Comparison of ENCODE assay signal across 8 mouse cellular contexts in the genomic region with DNA sequence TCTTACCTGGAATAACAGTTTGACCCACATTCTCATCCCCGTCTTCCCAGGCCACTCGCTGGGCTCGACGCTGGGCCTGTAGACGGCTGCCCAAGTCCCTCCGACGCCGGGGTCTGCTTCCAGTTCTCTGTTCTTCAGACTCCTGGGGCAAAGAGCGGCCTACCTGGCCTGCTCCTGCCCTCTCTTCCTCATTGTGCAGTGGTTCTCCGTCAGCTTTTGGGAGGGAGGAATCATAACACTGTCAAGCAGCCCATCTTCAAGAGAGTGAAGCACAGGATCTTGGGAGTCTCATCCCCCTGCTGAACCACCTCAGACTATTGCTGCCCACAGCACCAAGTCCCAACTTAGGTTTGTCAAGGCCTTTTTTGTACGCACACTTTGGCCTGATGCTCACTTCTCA. TPM values are rescaled to one million over a fixed set of nuclear protein-coding genes. Genes with fewer than 3 reads are reported as not detected.
DNase-seq lines count a peak whose midpoint lies in the region; ATAC-seq and TF ChIP-seq lines count a peak whose summit lies in the region.

No protein-coding gene starts in this region.

- peak overlapping the region; percentile 75 for H3K4me3 ChIP-seq in cerebellum, adult 2 months (replicated peaks; ENCODE audit: insufficient read depth, low read depth, low read length)
- no peak overlapping the region for H3K4me3 ChIP-seq in lung, postnatal 0 days (ENCODE audit: low read depth, low read length)
- H3K4me3 ChIP-seq in limb, embryonic 14.5 days (replicated peaks; ENCODE audit: low read length), result peak overlapping the region; percentile 56
- peak overlapping the region; percentile 69 for H3K4me3 ChIP-seq in stomach, embryonic 16.5 days (replicated peaks; ENCODE audit: low read length)

- TF ChIP-seq CTCF in cerebellum, adult 2 months (IDR thresholded peaks at IDR 0.05; ENCODE audit: borderline replicate concordance, insufficient read depth, low read depth, low read length), result no peak
- TF ChIP-seq CTCF in lung, postnatal 0 days (IDR thresholded peaks at IDR 0.05), result no peak

- WGBS in cerebellum, adult 2 months, result 71% methylated on average over 11 of the region's 11 CpGs
- 87% methylated on average over 11 of the region's 11 CpGs for WGBS in lung, postnatal 0 days
- WGBS in limb, embryonic 14.5 days, result 89% methylated on average over 11 of the region's 11 CpGs
- WGBS in stomach, embryonic 16.5 days, result 91% methylated on average over 11 of the region's 11 CpGs

- H3K4me1 ChIP-seq in cerebellum, adult 2 months (ENCODE audit: control insufficient read depth, insufficient read depth, low read length), result peaks cover 7% of the 10 kb centered on the region
- H3K4me1 ChIP-seq in lung, postnatal 0 days (ENCODE audit: insufficient read depth, low read depth, low read length), result peaks cover 14% of the 10 kb centered on the region; the same call in 1 of the 2 replicates
- H3K4me1 ChIP-seq in limb, embryonic 14.5 days (ENCODE audit: control insufficient read depth, insufficient read depth, low read length), result peaks cover 20% of the 10 kb centered on the region
- H3K4me1 ChIP-seq in stomach, embryonic 16.5 days (ENCODE audit: control insufficient read depth, insufficient read depth, low read length), result peaks cover 20% of the 10 kb centered on the region

- peak overlapping the region; percentile 87; the same call in 1 of the 2 replicates for H3K9ac ChIP-seq in lung, postnatal 0 days (replicated peaks; ENCODE audit: low read depth)
- peak overlapping the region; percentile 92 for H3K9ac ChIP-seq in limb, embryonic 14.5 days (ENCODE audit: low read depth, low read length, severe bottlenecking)
- peak overlapping the region; percentile 92 for H3K9ac ChIP-seq in stomach, embryonic 16.5 days (ENCODE audit: low read length)

- no peak for TF ChIP-seq EP300 in lung, postnatal 0 days (IDR thresholded peaks at IDR 0.05)

- H3K27ac ChIP-seq in cerebellum, adult 2 months (ENCODE audit: insufficient read depth, low read length), result peak overlapping the region; percentile 32; the same call in 1 of the 2 replicates
- no peak overlapping the region for H3K27ac ChIP-seq in lung, postnatal 0 days (ENCODE audit: low read length)
- H3K27ac ChIP-seq in limb, embryonic 14.5 days (replicated peaks; ENCODE audit: low read depth, low read length), result no peak overlapping the region
- no peak overlapping the region for H3K27ac ChIP-seq in stomach, embryonic 16.5 days (ENCODE audit: low read length)

- peak in 1 of 2 experiments; percentile 18 for DNase-seq in cerebellum, adult 2 months
- no peak for DNase-seq in cerebellum, postnatal 36 days
- DNase-seq in lung, postnatal 0 days (ENCODE audit: low spot score), result no peak
- DNase-seq in lung, adult 18-20 months, result no peak
- no peak for DNase-seq in limb, embryonic 14.5 days (ENCODE audit: low spot score)
- no peak for DNase-seq in B cell, adult 2 months
- no peak for DNase-seq in adrenal gland, postnatal 10 days

- peak overlapping the region; percentile 60; the same call in 1 of the 2 replicates for H3K4me2 ChIP-seq in lung, postnatal 0 days (replicated peaks; ENCODE audit: low read depth, low read length)
- peak overlapping the region; percentile 74 for H3K4me2 ChIP-seq in limb, embryonic 14.5 days (replicated peaks; ENCODE audit: low read depth, low read length, severe bottlenecking)
- H3K4me2 ChIP-seq in stomach, embryonic 16.5 days (ENCODE audit: low read depth, low read length), result peak overlapping the region; percentile 62

- ATAC-seq in lung, postnatal 0 days, result no peak
- ATAC-seq in limb, embryonic 14.5 days (ENCODE audit: low FRiP score, low read depth), result no peak
- no peak for ATAC-seq in stomach, embryonic 16.5 days (ENCODE audit: insufficient read depth, low FRiP score)

- H3K27me3 ChIP-seq in cerebellum, adult 2 months (ENCODE audit: control insufficient read depth, insufficient read depth, low read length), result no peaks in the 10 kb centered on the region
- H3K27me3 ChIP-seq in lung, postnatal 0 days (replicated peaks; ENCODE audit: insufficient read depth, low read length), result no peaks in the 10 kb centered on the region
- no peaks in the 10 kb centered on the region for H3K27me3 ChIP-seq in limb, embryonic 14.5 days (ENCODE audit: control insufficient read depth, insufficient read depth, low read length)
- H3K27me3 ChIP-seq in stomach, embryonic 16.5 days (ENCODE audit: control insufficient read depth, insufficient read depth, low read length), result no peaks in the 10 kb centered on the region

- H3K36me3 ChIP-seq in lung, postnatal 0 days (ENCODE audit: insufficient read depth, low read length), result peaks cover 17% of the 10 kb centered on the region; the same call in 1 of the 2 replicates
- H3K36me3 ChIP-seq in limb, embryonic 14.5 days (ENCODE audit: control insufficient read depth, insufficient read depth, low read length), result peaks cover 38% of the 10 kb centered on the region
- peaks cover 7% of the 10 kb centered on the region; the same call in 1 of the 2 replicates for H3K36me3 ChIP-seq in stomach, embryonic 16.5 days (ENCODE audit: control insufficient read depth, insufficient read depth, low read length)

- no peak for TF ChIP-seq POLR2A in cerebellum, adult 2 months (IDR thresholded peaks at IDR 0.05; ENCODE audit: borderline replicate concordance, insufficient read depth, low read length)
- no peak for TF ChIP-seq POLR2A in limb, embryonic 14.5 days (IDR thresholded peaks at IDR 0.05; ENCODE audit: borderline replicate concordance, extremely low read depth, insufficient read depth, insufficient read length)

- H3K9me3 ChIP-seq in lung, postnatal 0 days (ENCODE audit: low read length), result no peaks in the 10 kb centered on the region
- no peaks in the 10 kb centered on the region for H3K9me3 ChIP-seq in limb, embryonic 14.5 days (ENCODE audit: control insufficient read depth, low read length)
- no peaks in the 10 kb centered on the region for H3K9me3 ChIP-seq in stomach, embryonic 16.5 days (replicated peaks; ENCODE audit: control insufficient read depth, low read length)

RNA-seq across cellular contexts. Expression of a gene that starts 1.1 kb away (rescaled TPM):
- 98.5 and 109 TPM in 2 replicates for polyA plus RNA-seq in cerebellum, adult 2 months (2012; rRNA removed)
- 82.6 and 90.9 TPM in 2 replicates for polyA plus RNA-seq in lung, postnatal 0 days (2015; fragmentation: Nextera tagmentation; extraction: Ambion mirVana)
- polyA plus RNA-seq in limb, embryonic 14.5 days (2012; rRNA removed), result 48.0 and 58.5 TPM in 2 replicates
- 53.7 and 66.3 TPM in 2 replicates for polyA plus RNA-seq in limb, embryonic 14.5 days (2014; fragmentation: Nextera tagmentation; extraction: Ambion mirVana)
- polyA plus RNA-seq in stomach, embryonic 16.5 days (2015; fragmentation: Nextera tagmentation; extraction: Ambion mirVana), result 76.6 and 78.6 TPM in 2 replicates
- total RNA-seq in adrenal gland, postnatal 10 days (2021), result 100 to 1,000 TPM; 145 to 155 TPM

RNA-seq across cellular contexts. Expression of a gene that starts 4.1 kb away (rescaled TPM):
- 50.7 and 57.9 TPM in 2 replicates for polyA plus RNA-seq in cerebellum, adult 2 months (2012; rRNA removed)
- polyA plus RNA-seq in lung, postnatal 0 days (2015; fragmentation: Nextera tagmentation; extraction: Ambion mirVana), result 50.6 and 51.1 TPM in 2 replicates
- 81.7 and 82.6 TPM in 2 replicates for polyA plus RNA-seq in limb, embryonic 14.5 days (2012; rRNA removed)
- 99.4 and 104 TPM in 2 replicates for polyA plus RNA-seq in limb, embryonic 14.5 days (2014; fragmentation: Nextera tagmentation; extraction: Ambion mirVana)
- polyA plus RNA-seq in stomach, embryonic 16.5 days (2015; fragmentation: Nextera tagmentation; extraction: Ambion mirVana), result 71.7 and 85.5 TPM in 2 replicates
- total RNA-seq in adrenal gland, postnatal 10 days (2021), result 10 to 100 TPM; 26.6 to 33.3 TPM

RNA-seq across cellular contexts. Expression of a gene that starts 20.7 kb away (rescaled TPM):
- polyA plus RNA-seq in cerebellum, adult 2 months (2012; rRNA removed), result 89.4 and 94.9 TPM in 2 replicates
- 0.95 and 1.5 TPM in 2 replicates for polyA plus RNA-seq in lung, postnatal 0 days (2015; fragmentation: Nextera tagmentation; extraction: Ambion mirVana)
- polyA plus RNA-seq in limb, embryonic 14.5 days (2012; rRNA removed), result 14.6 and 16.2 TPM in 2 replicates
- 1.1 and 1.4 TPM in 2 replicates for polyA plus RNA-seq in limb, embryonic 14.5 days (2014; fragmentation: Nextera tagmentation; extraction: Ambion mirVana)
- polyA plus RNA-seq in stomach, embryonic 16.5 days (2015; fragmentation: Nextera tagmentation; extraction: Ambion mirVana), result 7.5 and 8.4 TPM in 2 replicates
- 1 to 10 TPM; 9.4 to 9.5 TPM for total RNA-seq in adrenal gland, postnatal 10 days (2021)

RNA-seq across cellular contexts. Expression of a gene that starts 33.5 kb away (rescaled TPM):
- polyA plus RNA-seq in cerebellum, adult 2 months (2012; rRNA removed), result 9.6 and 9.8 TPM in 2 replicates
- 4.4 TPM in 2 replicates for polyA plus RNA-seq in lung, postnatal 0 days (2015; fragmentation: Nextera tagmentation; extraction: Ambion mirVana)
- 11.8 and 14.1 TPM in 2 replicates for polyA plus RNA-seq in limb, embryonic 14.5 days (2012; rRNA removed)
- 14.3 and 15.0 TPM in 2 replicates for polyA plus RNA-seq in limb, embryonic 14.5 days (2014; fragmentation: Nextera tagmentation; extraction: Ambion mirVana)
- 9.6 and 10.7 TPM in 2 replicates for polyA plus RNA-seq in stomach, embryonic 16.5 days (2015; fragmentation: Nextera tagmentation; extraction: Ambion mirVana)
- total RNA-seq in adrenal gland, postnatal 10 days (2021), result 1 to 10 TPM; 5.5 to 5.6 TPM

RNA-seq across cellular contexts. Expression of a gene that starts 33.5 kb away (rescaled TPM):
- 5.4 and 5.7 TPM in 2 replicates for polyA plus RNA-seq in cerebellum, adult 2 months (2012; rRNA removed)
- 4.8 and 5.9 TPM in 2 replicates for polyA plus RNA-seq in lung, postnatal 0 days (2015; fragmentation: Nextera tagmentation; extraction: Ambion mirVana)
- 5.7 and 6.1 TPM in 2 replicates for polyA plus RNA-seq in limb, embryonic 14.5 days (2012; rRNA removed)
- polyA plus RNA-seq in limb, embryonic 14.5 days (2014; fragmentation: Nextera tagmentation; extraction: Ambion mirVana), result 14.2 and 15.0 TPM in 2 replicates
- polyA plus RNA-seq in stomach, embryonic 16.5 days (2015; fragmentation: Nextera tagmentation; extraction: Ambion mirVana), result 14.7 and 16.0 TPM in 2 replicates
- total RNA-seq in adrenal gland, postnatal 10 days (2021), result 10 to 100 TPM; 12.0 to 12.6 TPM
